Mouse (Mus musculus): Measurements from ENCODE around the gene Prrt3.

GRCm38 (mm10) chr6:113478906-113479305, 22.8 kb downstream of the Prrt3 start:
- no peak for TF ChIP-seq CTCF (IDR thresholded peaks at IDR 0.05; ENCODE audit: insufficient read depth, low read depth, low read length)
- no peak for TF ChIP-seq POLR2A (IDR thresholded peaks at IDR 0.05; ENCODE audit: insufficient read depth, low read depth, low read length)

All from olfactory bulb, adult 2 months (tissue).